Mouse (Mus musculus) left cerebral cortex, postnatal 4 days (tissue): ENCODE results near the gene Zfp988. TPM values are rescaled to one million over a fixed set of nuclear protein-coding genes. Genes with fewer than 3 reads are reported as not detected.

Source experiments
- total RNA-seq, 2 experiments: library from RNA; stranded (reverse); gene quantifications; 2 replicates each; pipeline ENCODE4 v1.2.3; 2021

The Zfp988 gene
- total RNA-seq, 2 experiments from 2014 or later = 0.14 TPM; not detected in 1

Other genes with a start within 250 kb of the Zfp988 start
- 10 to 100 TPM; 13.1 to 13.9 TPM for gene Zfp991, start 173.6 kb upstream of the Zfp988 start, total RNA-seq
- gene Zfp978, start 55.6 kb downstream of the Zfp988 start, total RNA-seq = not detected
- gene Zfp982, start 186.7 kb downstream of the Zfp988 start, total RNA-seq = 1 to 10 TPM; 5.6 to 6.8 TPM
- gene Gm16503, start 234.5 kb downstream of the Zfp988 start, total RNA-seq = 1 to 10 TPM; 1.1 to 1.4 TPM
- gene Zfp985, start 247.6 kb downstream of the Zfp988 start, total RNA-seq = not detected